Mouse (Mus musculus): ENCODE measurements around the gene Gm2056. TPM values are rescaled to one million over a fixed set of nuclear protein-coding genes. Genes with fewer than 3 reads are reported as not detected.

The Gm2056 gene
- not detected for polyA plus RNA-seq (2014; fragmentation: Illumina TruSeq; extraction: RNeasy Lipid Tissue Mini Kit (QIAGEN cat#74804); ENCODE audit: insufficient read depth, low read depth, low replicate concordance)

GRCm38 (mm10) chr12:88026704-88027103 lies at the start of gene Gm2056:
Gm2056 (plus strand) TSS chr12:88027004.

GRCm38 (mm10) chr12:88011548-88011947 lies 15.3 kb upstream of the Gm2056 start, which contains the start of gene Gm2075:
Gm2075 (plus strand) TSS chr12:88011848.

GRCm38 (mm10) chr12:88018671-88019070 lies 8.1 kb upstream of the Gm2056 start, which contains the start of gene Gm6803:
Gm6803 (minus strand) TSS chr12:88018771.

Other genes starting within 250 kb of the Gm2056 start
- gene Gm21936, start 231.5 kb upstream of the Gm2056 start, polyA plus RNA-seq (2014; fragmentation: Illumina TruSeq; extraction: RNeasy Lipid Tissue Mini Kit (QIAGEN cat#74804); ENCODE audit: insufficient read depth, low read depth, low replicate concordance): not detected
- not detected for gene BB287469, start 210.4 kb upstream of the Gm2056 start, polyA plus RNA-seq (2014; fragmentation: Illumina TruSeq; extraction: RNeasy Lipid Tissue Mini Kit (QIAGEN cat#74804); ENCODE audit: insufficient read depth, low read depth, low replicate concordance)
- gene Gm2001, start 184.7 kb upstream of the Gm2056 start, polyA plus RNA-seq (2014; fragmentation: Illumina TruSeq; extraction: RNeasy Lipid Tissue Mini Kit (QIAGEN cat#74804); ENCODE audit: insufficient read depth, low read depth, low replicate concordance): not detected
- gene Gm2016, start 152.9 kb upstream of the Gm2056 start, polyA plus RNA-seq (2014; fragmentation: Illumina TruSeq; extraction: RNeasy Lipid Tissue Mini Kit (QIAGEN cat#74804); ENCODE audit: insufficient read depth, low read depth, low replicate concordance): not detected
- not detected for gene Gm2022, start 131.6 kb upstream of the Gm2056 start, polyA plus RNA-seq (2014; fragmentation: Illumina TruSeq; extraction: RNeasy Lipid Tissue Mini Kit (QIAGEN cat#74804); ENCODE audit: insufficient read depth, low read depth, low replicate concordance)
- gene Gm2035, start 107.1 kb upstream of the Gm2056 start, polyA plus RNA-seq (2014; fragmentation: Illumina TruSeq; extraction: RNeasy Lipid Tissue Mini Kit (QIAGEN cat#74804); ENCODE audit: insufficient read depth, low read depth, low replicate concordance): not detected
- not detected for gene Gm2042, start 72.9 kb upstream of the Gm2056 start, polyA plus RNA-seq (2014; fragmentation: Illumina TruSeq; extraction: RNeasy Lipid Tissue Mini Kit (QIAGEN cat#74804); ENCODE audit: insufficient read depth, low read depth, low replicate concordance)
- gene Gm2075, start 15.2 kb upstream of the Gm2056 start, polyA plus RNA-seq (2014; fragmentation: Illumina TruSeq; extraction: RNeasy Lipid Tissue Mini Kit (QIAGEN cat#74804); ENCODE audit: insufficient read depth, low read depth, low replicate concordance): not detected
- gene Gm6803, start 8.2 kb upstream of the Gm2056 start, polyA plus RNA-seq (2014; fragmentation: Illumina TruSeq; extraction: RNeasy Lipid Tissue Mini Kit (QIAGEN cat#74804); ENCODE audit: insufficient read depth, low read depth, low replicate concordance): not detected
- not detected for gene Gm16368, start 56.7 kb downstream of the Gm2056 start, polyA plus RNA-seq (2014; fragmentation: Illumina TruSeq; extraction: RNeasy Lipid Tissue Mini Kit (QIAGEN cat#74804); ENCODE audit: insufficient read depth, low read depth, low replicate concordance)
- gene Gm10436, start 155.1 kb downstream of the Gm2056 start, polyA plus RNA-seq (2014; fragmentation: Illumina TruSeq; extraction: RNeasy Lipid Tissue Mini Kit (QIAGEN cat#74804); ENCODE audit: insufficient read depth, low read depth, low replicate concordance): not detected
- gene Gm8332, start 223.1 kb downstream of the Gm2056 start, polyA plus RNA-seq (2014; fragmentation: Illumina TruSeq; extraction: RNeasy Lipid Tissue Mini Kit (QIAGEN cat#74804); ENCODE audit: insufficient read depth, low read depth, low replicate concordance): not detected
- gene Gm5662, start 247.5 kb downstream of the Gm2056 start, polyA plus RNA-seq (2014; fragmentation: Illumina TruSeq; extraction: RNeasy Lipid Tissue Mini Kit (QIAGEN cat#74804); ENCODE audit: insufficient read depth, low read depth, low replicate concordance): not detected